Mouse (Mus musculus): ENCODE results near the gene Atp1b1.

Atp1b1 gene

GRCm38 (mm10) chr1:164458245-164458613 lies at the start of gene Atp1b1:
TSS of gene Atp1b1 (minus strand) at chr1:164458355.
- TF ChIP-seq GATA4 (IDR thresholded peaks at IDR 0.05; ENCODE audit: insufficient replicate concordance, low read length), result no peak

DNA sequence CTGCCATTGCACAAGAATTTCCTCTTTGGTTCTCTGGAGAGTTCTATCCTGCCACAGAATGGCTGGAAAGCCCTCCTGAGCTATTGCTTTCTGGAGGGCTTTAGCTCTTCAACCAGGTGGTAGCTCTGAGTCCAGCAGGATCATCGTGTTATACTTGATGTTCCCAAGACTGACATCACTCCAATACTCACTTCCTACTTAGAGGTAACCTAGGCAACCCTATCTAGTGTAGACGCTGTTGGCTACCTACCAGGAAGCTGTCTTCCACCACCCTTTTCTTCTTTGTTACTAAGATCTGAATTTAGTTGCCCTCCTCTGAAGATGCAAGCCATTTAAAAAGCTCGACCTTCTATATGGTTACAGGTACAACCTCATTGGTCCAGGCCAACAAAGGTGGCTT lies 46.9 kb upstream of the Atp1b1 start:
- TF ChIP-seq GATA4 (IDR thresholded peaks at IDR 0.05; ENCODE audit: insufficient replicate concordance, low read length), result no peak

GRCm38 (mm10) chr1:164503140-164503730 lies 45.1 kb upstream of the Atp1b1 start:
- no peak for TF ChIP-seq GATA4 (IDR thresholded peaks at IDR 0.05; ENCODE audit: insufficient replicate concordance, low read length)

DNA sequence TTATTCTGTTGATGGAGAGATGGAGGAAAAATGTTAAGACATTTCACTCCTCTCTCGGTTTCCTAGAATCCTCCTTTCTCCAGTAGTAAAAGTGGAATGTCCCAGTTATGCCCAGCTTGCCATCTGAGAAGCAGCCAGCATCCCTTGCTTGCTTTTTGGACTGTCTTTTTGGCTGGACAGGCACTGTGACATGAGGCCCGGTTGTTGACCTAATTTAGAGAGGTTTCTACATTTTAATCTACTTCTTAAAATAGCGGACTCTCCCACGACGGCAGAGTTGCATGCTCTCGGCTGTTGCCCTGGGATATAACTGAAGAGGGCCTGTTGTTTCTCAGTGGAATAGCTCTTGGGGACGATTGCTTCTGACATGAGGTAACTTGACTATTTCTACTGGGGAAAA lies 44.1 kb upstream of the Atp1b1 start:
- TF ChIP-seq GATA4 (IDR thresholded peaks at IDR 0.05; ENCODE audit: insufficient replicate concordance, low read length), result no peak

GRCm38 (mm10) chr1:164494741-164495512 lies 36.8 kb upstream of the Atp1b1 start:
- TF ChIP-seq GATA4 (IDR thresholded peaks at IDR 0.05; ENCODE audit: insufficient replicate concordance, low read length), result no peak

- TF ChIP-seq GATA4 (IDR thresholded peaks at IDR 0.05; ENCODE audit: insufficient replicate concordance, low read length), result no peak
Observed at GRCm38 (mm10) chr1:164494215-164494614, 36.1 kb upstream of the Atp1b1 start.

- TF ChIP-seq GATA4 (IDR thresholded peaks at IDR 0.05; ENCODE audit: insufficient replicate concordance, low read length), result no peak
Observed at GRCm38 (mm10) chr1:164493042-164493705, 35.0 kb upstream of the Atp1b1 start.

DNA sequence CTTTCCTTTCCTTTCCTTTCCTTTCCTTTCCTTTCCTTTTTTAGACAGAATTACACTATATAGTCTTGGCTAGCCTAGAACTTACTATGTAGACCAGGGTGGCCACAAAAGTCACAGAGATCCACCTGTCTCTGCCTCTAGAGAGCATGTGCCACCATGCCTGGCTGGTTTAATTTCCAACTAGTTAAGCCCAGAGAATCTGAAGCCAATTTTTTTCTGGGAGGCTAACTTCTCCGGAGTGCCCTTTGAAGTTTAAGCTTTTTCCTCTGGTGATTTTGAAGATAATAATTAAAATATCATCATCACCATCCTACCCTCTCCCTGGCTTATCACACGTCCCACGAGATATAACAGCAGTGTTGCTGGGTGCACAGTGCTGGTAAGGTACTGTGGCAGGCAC lies 34.3 kb upstream of the Atp1b1 start:
- TF ChIP-seq GATA4 (IDR thresholded peaks at IDR 0.05; ENCODE audit: insufficient replicate concordance, low read length), result no peak

DNA sequence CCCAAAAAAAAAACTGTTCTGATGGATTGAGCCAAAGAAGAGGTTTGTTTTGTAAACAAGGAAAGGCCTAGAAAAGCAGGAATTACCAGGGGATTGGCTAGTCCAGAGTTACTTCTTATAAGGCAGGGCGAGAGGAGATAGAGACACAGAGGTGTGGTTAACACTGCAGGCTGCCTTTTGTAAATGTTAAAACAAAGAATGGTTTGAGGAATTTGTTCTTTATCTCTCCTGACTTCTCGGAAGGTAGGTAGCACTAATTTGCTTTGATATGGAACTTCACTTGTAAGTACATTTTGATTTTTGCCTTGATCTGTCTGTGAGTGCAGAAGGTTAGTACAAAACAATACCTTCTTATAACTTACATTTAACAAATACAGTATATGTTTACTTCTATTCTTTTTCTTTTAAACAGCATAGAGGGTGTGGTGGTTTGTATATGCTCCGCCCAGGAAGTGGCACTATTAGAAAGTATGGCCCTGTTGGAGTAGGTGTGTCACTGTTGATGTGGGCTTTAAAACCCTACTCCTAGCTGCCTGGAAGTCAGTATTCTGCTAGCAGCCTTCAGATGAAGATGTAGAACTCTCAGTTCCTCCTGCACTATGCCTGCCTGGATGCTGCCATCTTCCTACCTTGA lies 31.9 kb upstream of the Atp1b1 start:
- no peak for TF ChIP-seq GATA4 (IDR thresholded peaks at IDR 0.05; ENCODE audit: insufficient replicate concordance, low read length)

- TF ChIP-seq GATA4 (IDR thresholded peaks at IDR 0.05; ENCODE audit: insufficient replicate concordance, low read length), result no peak
Observed at GRCm38 (mm10) chr1:164483728-164484127, 25.6 kb upstream of the Atp1b1 start.

DNA sequence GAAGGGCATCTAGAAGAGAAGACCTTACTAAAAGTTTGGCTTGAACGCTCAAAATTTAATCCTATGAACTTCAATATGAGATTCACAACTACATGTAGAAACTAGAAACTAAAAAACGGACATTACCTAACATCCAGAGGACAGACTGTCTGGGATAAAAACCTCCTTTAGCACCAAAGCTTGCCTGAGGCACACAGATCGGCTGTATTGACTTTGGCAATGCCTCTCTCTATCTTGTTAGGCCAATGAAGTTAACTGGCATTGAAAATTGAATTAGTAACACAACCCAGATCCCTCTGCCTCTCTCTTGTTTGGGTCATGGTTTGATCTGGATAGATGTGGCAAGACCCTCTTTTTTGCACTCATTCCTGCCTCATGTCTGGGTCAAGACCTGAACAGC lies 24.7 kb upstream of the Atp1b1 start:
- TF ChIP-seq GATA4 (IDR thresholded peaks at IDR 0.05; ENCODE audit: insufficient replicate concordance, low read length), result no peak

DNA sequence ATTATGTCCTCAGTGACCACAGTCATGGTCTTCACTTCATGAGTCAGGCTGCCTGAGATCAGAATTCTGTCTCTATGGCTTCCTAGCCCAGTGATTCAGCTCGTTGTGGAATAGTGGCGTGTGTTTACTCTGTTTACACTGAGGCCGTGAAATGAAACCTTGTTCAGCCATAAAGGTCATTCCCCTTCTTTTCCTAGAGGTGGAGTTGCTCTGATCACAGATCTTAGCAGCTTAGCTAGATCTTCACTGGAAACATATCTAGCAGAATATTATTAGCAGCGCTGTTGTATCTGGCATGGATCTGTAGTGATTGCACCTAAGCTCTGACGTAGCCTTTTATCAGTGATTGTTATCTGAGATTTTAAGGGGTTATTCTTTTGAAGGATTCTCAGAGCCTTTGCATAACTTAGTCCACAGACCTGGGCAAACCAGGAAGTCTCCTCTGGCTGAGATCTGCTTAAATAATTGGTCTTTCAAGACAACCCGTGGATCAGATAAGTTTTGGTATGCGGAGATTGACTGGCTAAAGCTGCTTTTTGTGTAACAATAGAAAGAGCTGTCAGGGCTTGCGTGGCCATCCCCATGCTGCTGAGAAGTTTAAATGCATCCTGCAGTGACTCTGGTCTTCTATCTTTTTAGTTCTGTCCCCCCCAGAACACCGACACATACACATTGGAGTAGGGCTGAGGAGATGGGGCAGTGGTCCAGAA lies 23.6 kb upstream of the Atp1b1 start:
- peak; percentile 39; the same call in 1 of the 2 replicates for TF ChIP-seq GATA4 (IDR thresholded peaks at IDR 0.05; ENCODE audit: insufficient replicate concordance, low read length)

DNA sequence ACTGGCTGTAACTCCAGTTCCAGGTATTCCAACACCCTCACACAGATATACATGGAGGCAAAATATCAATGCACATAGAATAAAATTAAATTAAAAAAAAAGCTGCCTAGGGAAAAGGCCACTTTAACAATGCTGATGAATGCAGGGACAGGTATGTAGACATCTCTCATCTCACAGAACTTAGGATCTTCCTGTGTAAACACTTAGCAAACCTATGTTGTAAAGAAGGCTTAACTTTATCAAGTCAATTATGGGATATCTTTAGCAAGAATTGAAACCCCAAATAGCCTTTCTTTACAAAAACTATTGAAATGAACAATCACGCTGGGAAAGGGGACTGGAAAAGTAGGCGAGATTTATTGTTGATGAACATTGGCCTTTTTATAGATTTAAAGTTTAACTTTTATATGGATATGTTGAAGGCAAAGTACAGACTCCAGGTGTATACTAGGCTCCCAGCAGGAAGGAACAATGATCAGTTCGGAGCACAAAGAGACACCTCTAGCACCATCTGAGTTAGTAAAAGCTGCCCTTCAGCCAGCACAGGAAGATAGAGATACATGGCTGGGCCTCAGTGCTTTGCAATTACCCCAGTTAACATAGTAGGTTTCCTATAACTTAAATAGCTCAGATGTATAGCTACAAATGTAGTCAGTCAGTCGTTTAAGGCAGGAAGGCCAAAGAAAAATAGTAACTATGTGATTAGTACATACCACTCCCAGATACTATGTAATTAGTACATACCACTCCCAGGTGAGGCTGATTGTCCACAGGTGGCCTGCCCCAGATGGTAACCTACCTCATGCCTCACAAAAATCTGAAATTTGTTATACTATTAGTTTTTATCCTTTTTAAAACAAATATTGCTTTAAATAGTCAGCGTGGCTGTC lies 22.8 kb upstream of the Atp1b1 start:
- TF ChIP-seq GATA4 (IDR thresholded peaks at IDR 0.05; ENCODE audit: insufficient replicate concordance, low read length), result no peak

DNA sequence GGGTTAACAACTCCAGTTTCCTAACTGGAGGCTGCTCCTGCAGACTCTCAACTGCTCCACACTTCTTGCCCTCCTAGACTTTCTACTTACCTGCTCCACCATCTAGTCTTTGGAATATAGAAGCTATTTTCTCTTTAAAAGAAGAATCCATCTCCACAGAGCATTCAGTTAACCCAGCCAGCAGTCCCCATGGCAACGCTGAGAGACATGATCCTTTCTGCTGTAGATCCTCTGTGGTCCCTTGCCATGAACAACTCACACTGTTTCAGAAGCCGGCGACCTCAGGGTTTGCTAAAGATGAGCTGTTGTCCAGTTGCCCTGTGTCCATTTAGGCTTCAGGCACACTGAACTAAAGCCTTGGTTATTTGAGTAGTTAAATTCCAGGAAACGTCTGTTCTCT lies 17.7 kb upstream of the Atp1b1 start:
- TF ChIP-seq GATA4 (IDR thresholded peaks at IDR 0.05; ENCODE audit: insufficient replicate concordance, low read length), result no peak

Measured in liver, adult (tissue).